Mouse (Mus musculus) liver, embryonic 15.5 days (tissue): ENCODE data around the gene A930004D18Rik. TPM values are rescaled to one million over a fixed set of nuclear protein-coding genes. Genes with fewer than 3 reads are reported as not detected.

ENCODE experiments used
- ATAC-seq: fragments of 200-750 bp; cut with Nextera tagmentation; 2 replicates; pipeline ENCODE4 v1.8.0; 2017; ENCODE audit warnings: moderate number of reproducible peaks, mild to moderate bottlenecking, moderate library complexity; ENCODE audit not compliant: insufficient read depth
- H3K27ac ChIP-seq: fragments of 300-500 bp; sonication (generic); replicated peaks from 2 replicates; pipeline ENCODE4 v1.5.1; 2015; ENCODE audit warnings: mild to moderate bottlenecking, inconsistent platforms
- H3K27me3 ChIP-seq: fragments of 300-500 bp; sonication (generic); 2 replicates; pipeline ENCODE4 v1.6.1; 2015; ENCODE audit warnings: mild to moderate bottlenecking, inconsistent platforms
- H3K36me3 ChIP-seq: fragments of 300-500 bp; sonication (generic); replicated peaks from 2 replicates; pipeline ENCODE4 v1.6.1; 2015; ENCODE audit warnings: moderate library complexity, mild to moderate bottlenecking, inconsistent platforms
- H3K4me1 ChIP-seq: fragments of 300-500 bp; sonication (generic); replicated peaks from 2 replicates; pipeline ENCODE4 v1.6.1; 2015; ENCODE audit warnings: inconsistent platforms
- H3K4me2 ChIP-seq: fragments of 300-500 bp; sonication (generic); 2 replicates; pipeline ENCODE4 v1.6.1; 2015; ENCODE audit warnings: moderate library complexity, mild to moderate bottlenecking, inconsistent platforms
- H3K4me3 ChIP-seq: fragments of 300-500 bp; sonication (generic); replicated peaks from 2 replicates; pipeline ENCODE4 v1.5.1; 2015; ENCODE audit warnings: mild to moderate bottlenecking, inconsistent platforms
- H3K9ac ChIP-seq: fragments of 300-500 bp; sonication (generic); 2 replicates; pipeline ENCODE4 v1.6.1; 2015; ENCODE audit warnings: moderate library complexity, mild to moderate bottlenecking, inconsistent platforms
- H3K9me3 ChIP-seq: fragments of 300-500 bp; sonication (generic); replicated peaks from 2 replicates; pipeline ENCODE4 v1.6.1; 2016; ENCODE audit warnings: inconsistent platforms
- WGBS: fragments of 180-500 bp; shearing (Covaris S2); methylation state at CpG from one replicate; pipeline ENCODE4 v1.1.7; 2015; ENCODE audit warnings: mixed read lengths; ENCODE audit not compliant: insufficient replicate concordance; 5-methylcytosine and 5-hydroxymethylcytosine counted together
- polyA plus RNA-seq: library from polyadenylated mRNA; unstranded; fragments of >200 nt; fragmentation: Nextera tagmentation; extraction: Ambion mirVana; gene quantifications from 2 replicates; pipeline ENCODE4 v1.2.1, GENCODE M21; 2015

Gene A930004D18Rik
- polyA plus RNA-seq, 1 experiment from 2014 or later = 1.4 TPM

DNA sequence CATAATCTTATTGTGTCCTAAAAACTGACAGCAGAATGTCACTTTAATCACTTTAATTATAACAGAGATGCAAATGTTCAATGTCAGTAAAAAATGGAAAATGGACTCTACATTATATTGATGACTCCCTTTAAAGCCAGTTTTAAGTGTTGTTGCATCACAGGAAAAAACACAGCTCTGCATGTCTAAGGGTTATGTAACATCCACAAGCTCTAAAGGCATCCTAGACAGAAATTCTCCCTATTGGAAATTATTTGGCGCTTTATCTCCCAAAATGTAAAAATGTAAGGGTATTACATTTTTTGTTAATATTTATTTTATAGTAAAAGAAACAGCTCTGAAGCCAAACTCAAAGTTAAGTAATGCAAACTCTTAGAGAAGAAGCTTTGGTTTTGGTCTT is 22.4 kb upstream of the A930004D18Rik start:
- H3K4me1 ChIP-seq = peaks cover 26% of the 10 kb centered on the region
- WGBS = 38% methylated on average over 1 of the region's 1 CpGs
- peaks cover 4% of the 10 kb centered on the region; the same call in 1 of the 2 replicates for H3K27me3 ChIP-seq
- no peak for ATAC-seq
- H3K4me3 ChIP-seq = no peak overlapping the region
- no peak overlapping the region for H3K4me2 ChIP-seq
- no peaks in the 10 kb centered on the region for H3K36me3 ChIP-seq
- H3K9ac ChIP-seq = no peak overlapping the region
- no peak overlapping the region for H3K27ac ChIP-seq
- H3K9me3 ChIP-seq = no peaks in the 10 kb centered on the region

GRCm38 (mm10) chr2:18059063-18059462 is 21.5 kb upstream of the A930004D18Rik start:
- H3K9me3 ChIP-seq = no peaks in the 10 kb centered on the region
- no peak for ATAC-seq
- H3K27ac ChIP-seq = no peak overlapping the region
- peaks cover 6% of the 10 kb centered on the region for H3K27me3 ChIP-seq
- H3K9ac ChIP-seq = no peak overlapping the region
- peaks cover 26% of the 10 kb centered on the region for H3K4me1 ChIP-seq
- no peak overlapping the region for H3K4me2 ChIP-seq
- no peak overlapping the region for H3K4me3 ChIP-seq
- H3K36me3 ChIP-seq = no peaks in the 10 kb centered on the region
- 31% methylated on average over 2 of the region's 2 CpGs for WGBS

GRCm38 (mm10) chr2:18058146-18058708 is 20.7 kb upstream of the A930004D18Rik start:
- no peak for ATAC-seq
- H3K9ac ChIP-seq = peak overlapping the region; percentile 87
- H3K27me3 ChIP-seq = peaks cover 14% of the 10 kb centered on the region
- peak overlapping the region; percentile 91 for H3K4me2 ChIP-seq
- peaks cover 26% of the 10 kb centered on the region for H3K4me1 ChIP-seq
- no peaks in the 10 kb centered on the region for H3K36me3 ChIP-seq
- WGBS = 30% methylated on average over 9 of the region's 9 CpGs
- H3K9me3 ChIP-seq = no peaks in the 10 kb centered on the region
- H3K27ac ChIP-seq = peak overlapping the region; percentile 98
- H3K4me3 ChIP-seq = peak overlapping the region; percentile 80

DNA sequence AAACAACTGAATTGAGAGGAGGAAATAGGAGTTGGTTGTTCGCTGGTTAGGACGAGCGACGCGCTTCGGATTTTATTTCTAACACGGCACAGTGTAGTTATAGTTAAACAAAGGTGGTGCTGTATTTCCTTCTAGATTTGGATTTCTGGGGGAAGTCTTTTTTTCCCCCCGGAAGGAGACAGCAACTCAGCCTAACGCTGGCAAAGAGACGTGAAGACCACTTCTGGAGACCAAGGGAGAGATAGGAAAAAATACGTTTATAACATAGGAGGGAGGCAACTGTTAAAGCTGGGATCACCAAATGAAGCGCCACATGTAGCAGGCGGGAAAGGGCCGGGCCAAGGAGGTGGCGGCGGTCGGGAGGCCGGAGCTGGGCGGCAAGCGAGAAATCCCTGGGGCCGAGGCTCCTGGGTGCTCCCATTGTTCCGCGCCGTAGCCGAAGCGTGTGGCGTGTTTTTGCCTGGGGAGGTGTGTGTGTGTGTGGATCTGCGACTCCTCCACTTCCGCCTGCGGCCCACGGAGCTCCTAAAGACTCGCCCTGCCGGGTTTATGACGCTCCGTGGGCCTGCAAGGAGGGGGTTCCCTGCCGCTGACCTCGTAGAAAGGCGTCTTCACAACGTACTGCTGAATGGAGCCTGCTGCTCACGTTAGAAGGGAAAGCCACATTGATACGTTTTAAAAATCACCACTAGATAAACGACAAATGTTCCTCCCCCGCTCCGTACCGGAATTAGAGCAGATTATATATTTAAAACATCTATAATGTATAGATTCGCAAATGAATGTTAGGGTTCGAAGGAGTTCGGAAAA is 20.0 kb upstream of the A930004D18Rik start:
- Histone ChIP-seq H3K27ac (peak overlapping the region; percentile 98), H3K36me3 (no peaks in the 10 kb centered on the region), H3K4me1 (peaks cover 26% of the 10 kb centered on the region), H3K4me3 (peak overlapping the region; percentile 80), H3K4me2 (peak overlapping the region; percentile 91), H3K9me3 (no peaks in the 10 kb centered on the region), H3K27me3 (peaks cover 17% of the 10 kb centered on the region), H3K9ac (peak overlapping the region; percentile 87)
- ATAC-seq = no peak; the same call in 1 of the 2 replicates
- WGBS = under 1% methylated on average over 48 of the region's 48 CpGs

GRCm38 (mm10) chr2:18056786-18057255 is 19.3 kb upstream of the A930004D18Rik start:
- WGBS = under 1% methylated on average over 42 of the region's 50 CpGs
- no peaks in the 10 kb centered on the region for H3K9me3 ChIP-seq
- ATAC-seq = peak; percentile 96
- H3K36me3 ChIP-seq = no peaks in the 10 kb centered on the region
- H3K9ac ChIP-seq = peak overlapping the region; percentile 87
- H3K27ac ChIP-seq = peak overlapping the region; percentile 98
- peaks cover 26% of the 10 kb centered on the region for H3K4me1 ChIP-seq
- H3K4me2 ChIP-seq = peak overlapping the region; percentile 91
- peaks cover 23% of the 10 kb centered on the region for H3K27me3 ChIP-seq
- peak overlapping the region; percentile 80 for H3K4me3 ChIP-seq

DNA sequence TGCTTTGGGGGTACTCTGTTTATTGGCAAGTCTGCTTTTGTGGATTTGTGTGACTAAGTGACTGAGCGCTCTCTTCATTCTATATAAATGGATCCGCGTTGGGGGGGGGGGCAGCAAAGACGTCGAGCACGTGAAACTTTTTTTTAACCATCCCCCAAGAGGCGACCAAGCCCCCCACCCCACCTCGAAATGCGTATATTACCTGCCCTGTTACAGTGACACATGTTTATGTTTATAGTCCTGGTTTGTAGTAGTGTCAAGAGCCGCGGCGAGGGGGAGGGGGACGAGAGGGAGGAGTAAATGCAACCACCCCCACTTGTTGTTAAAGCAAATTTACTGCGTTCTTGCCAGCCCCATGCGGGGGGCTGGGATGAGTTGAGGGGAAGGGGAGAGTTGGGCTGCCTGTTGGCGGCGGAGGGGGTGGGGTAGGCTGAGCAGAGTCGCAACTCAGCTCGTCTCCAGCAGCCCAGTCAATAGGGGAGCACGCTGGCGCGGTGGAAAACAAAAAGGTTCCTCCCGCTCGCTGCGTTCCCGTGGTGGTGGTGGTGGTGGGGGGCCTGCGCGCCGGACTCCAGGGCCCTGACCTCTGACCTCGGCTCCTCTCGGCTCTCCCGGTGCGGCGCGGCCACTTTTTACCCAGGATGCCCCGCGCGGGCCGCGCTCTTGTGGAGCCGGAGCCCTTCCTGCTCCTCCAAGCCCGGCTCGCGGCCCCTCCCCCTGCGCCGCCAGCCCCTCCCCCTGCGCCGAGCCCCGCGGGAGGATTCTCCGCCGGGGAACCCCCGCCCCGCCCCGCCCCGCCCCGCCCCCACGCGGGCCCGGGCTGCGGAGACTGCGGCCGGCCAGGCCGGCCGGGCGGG is 18.6 kb upstream of the A930004D18Rik start:
- Histone ChIP-seq H3K4me1 (peaks cover 26% of the 10 kb centered on the region), H3K9me3 (no peaks in the 10 kb centered on the region), H3K36me3 (no peaks in the 10 kb centered on the region), H3K27me3 (peaks cover 29% of the 10 kb centered on the region), H3K9ac (peak overlapping the region; percentile 87), H3K4me2 (peak overlapping the region; percentile 91), H3K27ac (peak overlapping the region; percentile 98), H3K4me3 (peak overlapping the region; percentile 80)
- peak; percentile 35 for ATAC-seq
- WGBS = under 1% methylated on average over 66 of the region's 66 CpGs

DNA sequence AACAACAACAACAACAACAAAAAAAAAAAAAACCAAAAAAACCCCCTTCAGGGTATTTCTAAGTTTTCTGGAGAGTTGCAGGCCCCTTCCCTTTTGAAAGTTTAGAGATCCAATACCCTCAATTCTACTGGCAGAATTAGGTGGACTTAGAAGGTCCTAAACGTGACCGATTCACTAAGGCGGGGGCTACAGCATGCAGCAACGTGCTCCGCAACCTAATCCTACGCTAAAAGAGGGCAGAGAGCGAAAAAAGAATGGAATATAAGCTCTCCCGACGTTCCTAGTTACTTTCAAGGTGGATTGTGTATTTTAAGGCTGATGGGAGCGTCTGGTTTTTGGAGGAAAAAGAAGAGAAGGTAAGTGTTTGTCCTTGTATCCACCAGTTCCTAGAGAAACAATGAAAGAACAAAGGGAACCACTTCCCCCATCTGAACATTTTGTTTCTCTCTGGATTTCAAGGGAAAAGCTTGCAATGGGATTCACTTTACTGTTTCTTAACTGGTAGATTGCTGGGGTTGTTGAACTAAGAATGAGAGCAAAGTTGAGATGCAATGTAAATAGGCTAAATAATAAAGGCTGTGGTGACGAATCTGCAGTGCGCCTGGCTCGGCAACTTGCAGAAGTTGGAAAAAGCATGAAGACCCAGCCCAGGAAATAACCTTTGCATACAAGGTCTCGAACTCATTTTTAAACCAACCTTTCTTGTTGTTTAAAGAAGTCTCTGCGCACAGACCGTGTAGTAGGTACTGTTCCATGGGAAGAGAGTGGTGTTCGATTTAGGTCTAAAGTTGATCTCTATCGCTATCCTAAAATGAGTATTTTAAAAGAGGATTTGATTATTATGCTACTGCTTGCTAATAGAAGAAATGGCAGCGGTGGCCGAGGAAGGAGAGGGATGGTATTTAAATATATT is 17.7 kb upstream of the A930004D18Rik start, which contains the start of gene Mllt10:
Gene Mllt10, plus strand, starts transcription at position 222 of the 913 bp plus-strand sequence.
- no peak for ATAC-seq
- 4% methylated on average over 20 of the region's 20 CpGs for WGBS
- Histone ChIP-seq H3K9ac (peak within 1 kb of the TSS; percentile 87), H3K9me3 (no peaks in the 10 kb centered on the region), H3K27ac (peak within 1 kb of the TSS; percentile 98), H3K4me3 (peak within 1 kb of the TSS; percentile 80), H3K36me3 (no peaks in the 10 kb centered on the region), H3K4me1 (peaks cover 26% of the 10 kb centered on the region), H3K27me3 (peaks cover 38% of the 10 kb centered on the region), H3K4me2 (peak within 1 kb of the TSS; percentile 91)

- Histone ChIP-seq H3K4me3 (no peak overlapping the region), H3K36me3 (no peaks in the 10 kb centered on the region), H3K27me3 (peaks cover 50% of the 10 kb centered on the region), H3K9me3 (no peaks in the 10 kb centered on the region), H3K9ac (no peak overlapping the region), H3K4me1 (peaks cover 30% of the 10 kb centered on the region), H3K27ac (no peak overlapping the region), H3K4me2 (no peak overlapping the region)
- 55% methylated on average over 2 of the region's 2 CpGs for WGBS
- ATAC-seq = no peak
Measured at GRCm38 (mm10) chr2:18053951-18054530, 16.5 kb upstream of the A930004D18Rik start.

- WGBS = 56% methylated on average over 1 of the region's 1 CpGs
- Histone ChIP-seq H3K36me3 (no peaks in the 10 kb centered on the region), H3K27ac (no peak overlapping the region)
Measured at GRCm38 (mm10) chr2:18053243-18053950, 15.9 kb upstream of the A930004D18Rik start.

More at GRCm38 (mm10) chr2:18053243-18053950, 15.9 kb upstream of the A930004D18Rik start:
- peaks cover 57% of the 10 kb centered on the region for H3K27me3 ChIP-seq
- no peak overlapping the region for H3K9ac ChIP-seq
- H3K4me3 ChIP-seq = no peak overlapping the region
- no peaks in the 10 kb centered on the region for H3K9me3 ChIP-seq
- H3K4me1 ChIP-seq = peaks cover 28% of the 10 kb centered on the region
- no peak for ATAC-seq
- H3K4me2 ChIP-seq = no peak overlapping the region
